Mouse (Mus musculus) liver, embryonic 16.5 days (tissue): ENCODE data around the gene Mrpl19. TPM values are rescaled to one million over a fixed set of nuclear protein-coding genes. Genes with fewer than 3 reads are reported as not detected.
A peak's percentile ranks its signal among the peaks of the same experiment; 100 is the strongest.

Experiments used
- ATAC-seq: fragments of 200-750 bp; cut with Nextera tagmentation; 2 replicates; pipeline ENCODE4 v1.8.0; 2017; ENCODE audit warnings: low read depth, mild to moderate bottlenecking, moderate number of reproducible peaks, moderate library complexity
- H3K27ac ChIP-seq: fragments of 300-500 bp; sonication (generic); 2 replicates; pipeline ENCODE4 v1.5.1; 2014; ENCODE audit warnings: mild to moderate bottlenecking, low read length
- H3K27me3 ChIP-seq: fragments of 300-500 bp; sonication (generic); 2 replicates; pipeline ENCODE4 v1.6.1; 2014; ENCODE audit warnings: low read depth, low read length, mixed read lengths; ENCODE audit not compliant: control insufficient read depth, insufficient read depth
- H3K36me3 ChIP-seq: fragments of 300-500 bp; sonication (generic); 2 replicates; pipeline ENCODE4 v1.6.1; 2014; ENCODE audit warnings: mild to moderate bottlenecking; ENCODE audit not compliant: control insufficient read depth, insufficient read depth
- H3K4me1 ChIP-seq: fragments of 300-500 bp; sonication (generic); 2 replicates; pipeline ENCODE4 v1.6.1; 2014; ENCODE audit warnings: low read depth, low read length, mixed read lengths; ENCODE audit not compliant: control insufficient read depth
- H3K4me2 ChIP-seq: fragments of 300-500 bp; sonication (generic); 2 replicates; pipeline ENCODE4 v1.6.1; 2014; ENCODE audit warnings: low read depth, low read length, mixed read lengths
- H3K4me3 ChIP-seq: fragments of 300-500 bp; sonication (generic); 2 replicates; pipeline ENCODE4 v1.5.1; 2014; ENCODE audit warnings: low read depth, mild to moderate bottlenecking, low read length
- H3K9ac ChIP-seq: fragments of 300-500 bp; sonication (generic); 2 replicates; pipeline ENCODE4 v1.6.1; 2014; ENCODE audit warnings: low read depth, low read length
- H3K9me3 ChIP-seq: fragments of 300-500 bp; sonication (generic); replicated peaks from 2 replicates; pipeline ENCODE4 v1.6.1; 2016; ENCODE audit warnings: low read length; ENCODE audit not compliant: control insufficient read depth
- WGBS: fragments of 180-500 bp; shearing (Covaris S2); extraction: QIAGEN DNeasy Blood & Tissue Kit; methylation state at CpG from one replicate; pipeline ENCODE4 v1.1.7; 2014; ENCODE audit not compliant: insufficient replicate concordance; 5-methylcytosine and 5-hydroxymethylcytosine counted together
- polyA plus RNA-seq: library from polyadenylated mRNA; unstranded; fragments of >200 nt; fragmentation: Nextera tagmentation; extraction: Ambion mirVana; gene quantifications from 2 replicates; pipeline ENCODE4 v1.2.1, GENCODE M21; 2015

The Mrpl19 gene
- polyA plus RNA-seq, result 15.5 and 18.3 TPM in 2 replicates

- Histone ChIP-seq H3K4me1 (peaks cover 9% of the 10 kb centered on the region), H3K27ac (0 out of 2 replicates have a peak within 1 kb of the TSS, but pooled peaks have one; percentile 14), H3K4me2 (peak within 1 kb of the TSS; percentile 78), H3K27me3 (no peaks in the 10 kb centered on the region), H3K4me3 (peak within 1 kb of the TSS; percentile 86), H3K9ac (peak within 1 kb of the TSS; percentile 82), H3K36me3 (peaks cover 11% of the 10 kb centered on the region), H3K9me3 (no peaks in the 10 kb centered on the region)
- peak; percentile 99 for ATAC-seq
- under 1% methylated on average over 44 of the region's 44 CpGs for WGBS
These were observed at the start of gene Mrpl19 for GRCm38 (mm10) chr6:81965296-81966067. TSS of gene Mrpl19 (minus strand) at chr6:81965958.

- Histone ChIP-seq H3K4me1 (no peaks in the 10 kb centered on the region), H3K9ac (no peak overlapping the region), H3K27ac (no peak overlapping the region), H3K36me3 (no peaks in the 10 kb centered on the region), H3K27me3 (no peaks in the 10 kb centered on the region), H3K9me3 (no peaks in the 10 kb centered on the region), H3K4me2 (no peak overlapping the region), H3K4me3 (no peak overlapping the region)
- ATAC-seq, result peak; percentile 45; the same call in 1 of the 2 replicates
- 48% methylated on average over 1 of the region's 1 CpGs for WGBS
These were observed 46.6 kb upstream of the Mrpl19 start for GRCm38 (mm10) chr6:82012392-82012791.

GRCm38 (mm10) chr6:81990049-81990810, 24.5 kb upstream of the Mrpl19 start:
- H3K27ac ChIP-seq, result no peak overlapping the region
- ATAC-seq, result no peak

GRCm38 (mm10) chr6:81988341-81988740, 22.6 kb upstream of the Mrpl19 start:
- Histone ChIP-seq H3K4me2 (no peak overlapping the region), H3K9ac (no peak overlapping the region), H3K9me3 (no peaks in the 10 kb centered on the region), H3K27ac (no peak overlapping the region), H3K36me3 (no peaks in the 10 kb centered on the region), H3K4me1 (no peaks in the 10 kb centered on the region), H3K4me3 (no peak overlapping the region), H3K27me3 (no peaks in the 10 kb centered on the region)
- no peak for ATAC-seq
- WGBS, result 72% methylated on average over 5 of the region's 5 CpGs

More at GRCm38 (mm10) chr6:81990049-81990810, 24.5 kb upstream of the Mrpl19 start:
- no peak overlapping the region for H3K9ac ChIP-seq
- no peak overlapping the region for H3K4me3 ChIP-seq
- H3K27me3 ChIP-seq, result no peaks in the 10 kb centered on the region
- H3K4me2 ChIP-seq, result no peak overlapping the region
- no peaks in the 10 kb centered on the region for H3K4me1 ChIP-seq
- no peaks in the 10 kb centered on the region for H3K9me3 ChIP-seq
- 49% methylated on average over 20 of the region's 20 CpGs for WGBS
- no peaks in the 10 kb centered on the region for H3K36me3 ChIP-seq

GRCm38 (mm10) chr6:81987580-81987979, 21.8 kb upstream of the Mrpl19 start:
- 53% methylated on average over 3 of the region's 3 CpGs for WGBS
- no peak overlapping the region for H3K4me2 ChIP-seq
- no peaks in the 10 kb centered on the region for H3K9me3 ChIP-seq
- H3K36me3 ChIP-seq, result no peaks in the 10 kb centered on the region
- no peak for ATAC-seq
- no peaks in the 10 kb centered on the region for H3K4me1 ChIP-seq
- H3K27ac ChIP-seq, result no peak overlapping the region
- no peaks in the 10 kb centered on the region for H3K27me3 ChIP-seq
- no peak overlapping the region for H3K9ac ChIP-seq
- H3K4me3 ChIP-seq, result no peak overlapping the region

- no peak overlapping the region for H3K9ac ChIP-seq
- 5% methylated on average over 9 of the region's 9 CpGs for WGBS
- H3K27me3 ChIP-seq, result no peaks in the 10 kb centered on the region
- no peak overlapping the region for H3K27ac ChIP-seq
- no peaks in the 10 kb centered on the region for H3K4me1 ChIP-seq
- H3K9me3 ChIP-seq, result no peaks in the 10 kb centered on the region
- no peak overlapping the region for H3K4me2 ChIP-seq
- peak; percentile 37; the same call in 1 of the 2 replicates for ATAC-seq
- H3K36me3 ChIP-seq, result no peaks in the 10 kb centered on the region
- H3K4me3 ChIP-seq, result no peak overlapping the region
These were observed 21.3 kb upstream of the Mrpl19 start for GRCm38 (mm10) chr6:81987010-81987409.

GRCm38 (mm10) chr6:81986599-81986998, 20.8 kb upstream of the Mrpl19 start:
- Histone ChIP-seq H3K27me3 (no peaks in the 10 kb centered on the region), H3K27ac (no peak overlapping the region), H3K4me1 (no peaks in the 10 kb centered on the region), H3K9me3 (no peaks in the 10 kb centered on the region), H3K9ac (no peak overlapping the region), H3K36me3 (no peaks in the 10 kb centered on the region), H3K4me2 (no peak overlapping the region), H3K4me3 (no peak overlapping the region)
- WGBS, result 20% methylated on average over 5 of the region's 5 CpGs
- ATAC-seq, result no peak

- H3K27ac ChIP-seq, result no peak overlapping the region
- WGBS, result 56% methylated on average over 8 of the region's 8 CpGs
- no peaks in the 10 kb centered on the region for H3K27me3 ChIP-seq
- no peak overlapping the region for H3K9ac ChIP-seq
- no peak overlapping the region for H3K4me3 ChIP-seq
- no peak for ATAC-seq
- no peaks in the 10 kb centered on the region for H3K9me3 ChIP-seq
- H3K4me2 ChIP-seq, result no peak overlapping the region
- H3K36me3 ChIP-seq, result no peaks in the 10 kb centered on the region
- H3K4me1 ChIP-seq, result no peaks in the 10 kb centered on the region
These were observed 20.4 kb upstream of the Mrpl19 start for GRCm38 (mm10) chr6:81986171-81986570.

GRCm38 (mm10) chr6:81979286-81979685, 13.5 kb upstream of the Mrpl19 start:
- Histone ChIP-seq H3K9ac (no peak overlapping the region), H3K9me3 (no peaks in the 10 kb centered on the region), H3K27me3 (no peaks in the 10 kb centered on the region), H3K4me1 (no peaks in the 10 kb centered on the region), H3K4me3 (no peak overlapping the region), H3K27ac (no peak overlapping the region), H3K36me3 (no peaks in the 10 kb centered on the region), H3K4me2 (no peak overlapping the region)
- WGBS, result 61% methylated on average over 4 of the region's 4 CpGs
- ATAC-seq, result no peak
